Mouse (Mus musculus) C2C12 (cell line): ENCODE measurements around the gene Dand5. TPM values are rescaled to one million over a fixed set of nuclear protein-coding genes. Genes with fewer than 3 reads are reported as not detected.

Experiments used
- H3K27me3 ChIP-seq: one replicate; pipeline ENCODE4 v1.6.1; 2011; ENCODE audit not compliant: control insufficient read depth, insufficient read depth, insufficient read length
- H3K36me3 ChIP-seq: one replicate; pipeline ENCODE4 v1.6.1; 2011; ENCODE audit not compliant: control insufficient read depth, insufficient read depth
- H3K4me3 ChIP-seq: one replicate; pipeline ENCODE4 v1.5.1; 2011; ENCODE audit warnings: mild to moderate bottlenecking, control low read depth; ENCODE audit not compliant: poor library complexity, insufficient read depth, severe bottlenecking
- H3K79me2 ChIP-seq: one replicate; pipeline ENCODE4 v1.6.1; 2011; ENCODE audit not compliant: control insufficient read depth, insufficient read depth
- H3K79me3 ChIP-seq: one replicate; pipeline ENCODE4 v1.6.1; 2011; ENCODE audit warnings: low read depth, control low read depth
- H3ac ChIP-seq: one replicate; pipeline ENCODE3; 2011; ENCODE audit warnings: low read depth; ENCODE audit not compliant: control insufficient read depth, insufficient read length
- CEBPB ChIP-seq: IDR thresholded peaks from one replicate; pipeline ENCODE4 v1.6.1; 2011; ENCODE audit warnings: low read depth, mild to moderate bottlenecking, control low read depth, moderate library complexity
- CTCF ChIP-seq: IDR thresholded peaks from one replicate; pipeline ENCODE4 v1.5.1; 2011; ENCODE audit not compliant: control insufficient read depth, insufficient read depth, insufficient read length
- FOSL1 ChIP-seq: IDR thresholded peaks from one replicate; pipeline ENCODE4 v1.8.0; 2011; ENCODE audit warnings: mild to moderate bottlenecking, low read length; ENCODE audit not compliant: poor library complexity, insufficient read depth, severe bottlenecking
- MAX ChIP-seq: IDR thresholded peaks from one replicate; pipeline ENCODE4 v1.6.1; 2011; ENCODE audit warnings: mild to moderate bottlenecking, control low read depth
- MYOD1 ChIP-seq: IDR thresholded peaks from one replicate; pipeline ENCODE4 v1.6.1; 2011; ENCODE audit warnings: low read depth; ENCODE audit not compliant: control insufficient read depth, insufficient read length
- MYOG ChIP-seq: IDR thresholded peaks from one replicate; pipeline ENCODE4 v1.6.1; 2011; ENCODE audit not compliant: control insufficient read depth, insufficient read length; ENCODE audit errors: extremely low read depth
- USF1 ChIP-seq: IDR thresholded peaks from one replicate; pipeline ENCODE4 v1.6.1; 2011; ENCODE audit warnings: low read depth, mild to moderate bottlenecking, control low read depth, moderate library complexity
- polyA plus RNA-seq: library from polyadenylated mRNA; unstranded; fragments of >200 nt; fragmentation: generic; extraction: Trizol; gene quantifications from one replicate; pipeline ENCODE4 v1.2.1, GENCODE M21; 2012; ENCODE audit warnings: missing spikeins

Dand5 gene
- polyA plus RNA-seq, 1 experiment = 2.4 TPM

DNA sequence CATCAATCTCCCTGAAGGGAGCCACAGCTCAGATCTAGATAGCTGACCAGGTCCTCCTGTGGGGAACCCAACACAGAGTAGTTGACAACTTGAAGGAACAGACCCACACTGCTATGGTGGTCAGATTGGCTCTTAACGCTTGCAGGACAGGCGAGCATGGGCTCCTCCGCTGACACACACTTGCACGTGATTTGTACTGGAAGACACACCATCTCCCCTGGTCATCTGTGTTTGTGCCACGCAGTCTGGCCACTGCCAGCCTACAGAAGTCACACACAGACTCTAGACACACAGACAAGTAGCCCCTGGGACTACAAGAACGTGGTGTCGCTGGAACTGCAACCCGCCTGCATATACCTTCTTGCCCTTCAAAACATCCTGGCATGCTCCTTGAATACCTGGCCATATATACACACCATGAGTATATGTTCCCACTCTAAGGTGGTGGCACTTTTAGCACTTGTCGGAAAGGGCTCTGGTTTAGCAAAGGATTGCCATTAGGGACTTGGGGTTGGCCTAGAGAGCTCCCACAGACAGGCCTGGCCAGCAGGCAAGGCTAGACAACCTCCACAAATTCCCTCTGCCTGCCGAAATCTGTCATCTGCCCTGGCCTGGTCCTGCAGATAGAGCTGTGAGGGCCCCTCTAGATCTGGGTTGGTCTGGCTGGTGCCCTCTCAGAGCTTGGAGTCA is 24.0 kb downstream of the Dand5 start:
- Histone ChIP-seq H3K27me3 (no peaks in the 10 kb centered on the region), H3K36me3 (peaks cover 18% of the 10 kb centered on the region), H3K4me3 (peak overlapping the region; percentile 64), H3ac (peak overlapping the region; percentile 95), H3K79me3 (peaks cover 50% of the 10 kb centered on the region), H3K79me2 (peaks cover 61% of the 10 kb centered on the region)
- TF ChIP-seq MAX (no peak), FOSL1 (no peak), CTCF (no peak), MYOD1 (no peak), USF1 (no peak), CEBPB (no peak), MYOG (no peak)

DNA sequence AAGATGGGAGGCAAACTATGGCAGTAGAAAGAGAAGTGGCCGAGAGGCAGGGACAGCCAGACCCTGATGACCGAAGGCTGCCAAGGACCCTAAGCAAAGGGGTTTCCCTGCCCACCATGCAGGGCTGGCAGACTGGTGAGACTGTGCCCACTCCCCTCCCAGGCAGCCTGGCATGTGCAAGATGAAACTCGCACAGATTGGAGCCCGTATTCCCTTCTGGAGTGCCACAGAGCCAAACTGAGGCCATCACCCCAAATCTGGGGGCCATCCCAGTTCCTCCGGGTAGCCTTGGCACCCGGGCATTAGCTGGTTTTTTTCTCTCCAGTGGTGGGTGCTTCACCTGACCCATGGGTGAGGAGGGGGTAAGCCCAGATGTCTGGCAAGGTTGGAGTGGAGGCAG is 24.7 kb downstream of the Dand5 start:
- peaks cover 67% of the 10 kb centered on the region for H3K79me2 ChIP-seq

DNA sequence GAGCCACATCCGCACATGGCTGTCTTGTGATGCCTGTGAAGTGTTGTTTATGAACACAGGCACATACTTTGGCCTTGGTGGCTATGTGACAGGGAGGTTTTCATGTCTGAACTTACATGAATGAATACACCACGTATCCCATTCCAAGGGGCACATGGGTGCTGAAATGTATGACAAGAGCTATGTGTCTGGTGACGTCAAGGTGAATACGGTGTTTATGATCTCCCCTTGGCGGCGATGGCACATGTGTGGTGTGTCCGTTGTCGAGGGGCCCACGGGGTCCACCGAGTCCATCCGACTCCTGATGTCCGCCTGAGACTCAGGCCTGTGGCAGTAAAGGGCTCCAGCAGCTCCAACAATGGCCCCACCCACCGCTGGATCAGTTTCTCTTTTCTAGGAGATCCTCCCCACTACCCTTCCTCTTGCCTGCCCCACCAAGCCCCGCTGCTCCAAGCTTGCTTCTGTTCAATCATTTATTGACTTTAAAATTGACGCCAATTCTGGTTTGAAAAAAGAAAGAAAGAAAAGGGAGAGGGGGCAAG is 25.3 kb downstream of the Dand5 start:
- TF ChIP-seq CTCF = no peak
- TF ChIP-seq MAX = no peak
- TF ChIP-seq MYOD1 = no peak
- TF ChIP-seq FOSL1 = no peak
- TF ChIP-seq CEBPB = no peak
- H3K79me3 ChIP-seq = peaks cover 62% of the 10 kb centered on the region
- H3K79me2 ChIP-seq = peaks cover 74% of the 10 kb centered on the region
- no peaks in the 10 kb centered on the region for H3K27me3 ChIP-seq
- no peak overlapping the region for H3K4me3 ChIP-seq
- no peak overlapping the region for H3ac ChIP-seq
- peaks cover 18% of the 10 kb centered on the region for H3K36me3 ChIP-seq

More for the DNA sequence above, 24.7 kb downstream of the Dand5 start:
- Histone ChIP-seq H3ac (no peak overlapping the region), H3K27me3 (no peaks in the 10 kb centered on the region), H3K79me3 (peaks cover 55% of the 10 kb centered on the region), H3K36me3 (peaks cover 18% of the 10 kb centered on the region), H3K4me3 (peak overlapping the region; percentile 64)
- no peak for TF ChIP-seq FOSL1
- TF ChIP-seq MAX = no peak
- TF ChIP-seq CTCF = no peak
- TF ChIP-seq MYOG = no peak
- TF ChIP-seq MYOD1 = no peak
- no peak for TF ChIP-seq CEBPB
- no peak for TF ChIP-seq USF1

DNA sequence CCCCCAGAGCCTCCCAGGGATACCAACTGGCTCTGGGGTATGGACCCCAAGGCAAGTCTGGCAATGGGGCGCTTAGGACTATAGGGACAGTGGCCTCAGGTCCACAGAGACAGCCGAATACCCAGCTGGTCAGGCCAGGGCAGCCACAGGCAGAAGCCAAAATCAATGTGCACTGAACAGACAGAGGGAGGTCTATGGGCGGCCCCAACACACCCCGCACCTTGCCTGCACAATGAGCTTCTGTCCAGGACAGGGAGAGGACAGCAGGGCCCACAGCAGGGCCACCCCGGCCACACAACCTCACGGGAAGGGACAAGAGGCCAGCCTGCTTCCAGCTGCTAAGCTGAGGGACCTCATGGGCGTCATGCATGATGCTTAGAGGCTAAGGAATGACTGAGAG is 28.1 kb downstream of the Dand5 start:
- no peak overlapping the region for H3ac ChIP-seq
- peaks cover 100% of the 10 kb centered on the region for H3K79me2 ChIP-seq
- peaks cover 86% of the 10 kb centered on the region for H3K79me3 ChIP-seq
- H3K27me3 ChIP-seq = no peaks in the 10 kb centered on the region
- no peak overlapping the region for H3K4me3 ChIP-seq
- TF ChIP-seq CEBPB (no peak), CTCF (no peak), FOSL1 (no peak), MAX (no peak), USF1 (no peak), MYOG (no peak), MYOD1 (no peak)
- peaks cover 18% of the 10 kb centered on the region for H3K36me3 ChIP-seq

DNA sequence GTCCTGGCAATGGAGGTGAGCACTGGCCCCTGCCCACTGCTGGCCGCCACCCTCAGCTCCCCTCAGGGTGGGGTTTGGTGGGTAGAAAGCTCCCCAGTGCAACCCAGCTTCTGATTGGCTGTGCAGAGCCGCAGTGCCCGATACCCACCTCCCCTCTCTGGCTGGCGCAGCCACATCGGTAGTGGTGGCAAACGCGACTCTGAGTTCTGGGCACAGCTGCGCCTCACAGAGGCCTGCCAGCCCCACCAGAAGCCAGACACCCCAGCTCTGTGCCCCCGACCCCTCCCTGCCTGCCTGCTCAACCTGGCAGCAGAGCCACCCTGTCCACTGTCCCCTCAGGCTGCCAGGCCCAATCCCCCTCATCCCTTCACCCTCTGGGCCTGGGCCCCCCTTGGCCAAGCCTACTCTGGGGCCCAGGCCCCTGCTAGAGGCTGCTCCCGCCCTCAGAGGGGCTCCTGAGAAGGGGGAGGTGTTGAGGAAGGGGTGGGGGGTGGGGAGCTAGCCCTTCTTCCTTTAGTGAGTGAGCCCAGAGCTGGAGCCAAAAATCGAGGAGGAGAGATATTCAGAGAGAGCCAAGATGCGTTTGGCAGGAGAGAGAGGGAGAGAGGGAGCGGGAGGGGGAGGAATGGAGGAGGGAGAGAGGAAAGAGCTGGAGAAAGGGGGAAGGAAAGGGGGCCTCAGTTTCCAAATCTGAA is 28.7 kb downstream of the Dand5 start:
- Histone ChIP-seq H3K36me3 (peaks cover 18% of the 10 kb centered on the region), H3K79me3 (peaks cover 90% of the 10 kb centered on the region), H3K4me3 (no peak overlapping the region), H3K27me3 (no peaks in the 10 kb centered on the region), H3ac (no peak overlapping the region), H3K79me2 (peaks cover 100% of the 10 kb centered on the region)
- TF ChIP-seq MAX = no peak
- no peak for TF ChIP-seq CEBPB
- no peak for TF ChIP-seq MYOG
- no peak for TF ChIP-seq USF1
- no peak for TF ChIP-seq FOSL1
- TF ChIP-seq CTCF = no peak
- no peak for TF ChIP-seq MYOD1

DNA sequence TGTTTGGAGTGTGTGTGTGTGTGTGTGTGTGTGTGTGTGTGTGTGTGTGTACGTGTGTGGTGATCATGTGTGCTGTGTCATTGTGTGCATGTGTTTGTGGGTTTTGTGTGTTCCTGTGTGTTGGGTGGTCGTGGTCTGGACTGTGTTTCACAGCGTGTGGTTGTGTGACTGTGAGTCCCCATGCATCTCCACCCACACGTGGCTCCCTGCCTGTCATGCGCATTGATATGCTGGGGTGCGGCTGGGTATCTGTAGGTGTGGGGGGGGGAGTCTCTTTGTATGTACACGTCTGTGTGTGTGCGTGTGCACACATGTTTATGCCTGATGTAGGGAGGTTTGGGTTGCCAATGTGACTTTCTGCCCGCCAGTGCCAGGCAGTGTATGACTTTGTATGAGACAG is 29.5 kb downstream of the Dand5 start:
- TF ChIP-seq CEBPB (no peak), FOSL1 (no peak), MAX (no peak), MYOD1 (no peak), CTCF (no peak), USF1 (no peak), MYOG (no peak)
- H3K27me3 ChIP-seq = no peaks in the 10 kb centered on the region
- peaks cover 100% of the 10 kb centered on the region for H3K79me2 ChIP-seq
- no peak overlapping the region for H3K4me3 ChIP-seq
- peaks cover 18% of the 10 kb centered on the region for H3K36me3 ChIP-seq
- peaks cover 89% of the 10 kb centered on the region for H3K79me3 ChIP-seq
- H3ac ChIP-seq = no peak overlapping the region
